Mouse (Mus musculus) cerebellum, adult 2 months (tissue): ENCODE data around the gene Smpdl3b. TPM values are rescaled to one million over a fixed set of nuclear protein-coding genes. Genes with fewer than 3 reads are reported as not detected.
"Not testable (repeated sequence)": the region's sequence is repeated elsewhere in the genome, so short reads cannot be mapped to it uniquely, and the experiment has no call there.

Experiments
- DNase-seq, 2 experiments: peaks; one replicate each; pipeline ENCODE4 v3.0.0; 2021
- H3K27ac ChIP-seq: fragments of 200-500 bp; 2 replicates; pipeline ENCODE4 v1.5.1; 2012; ENCODE audit warnings: low read length, control low read depth, inconsistent platforms; ENCODE audit not compliant: insufficient read depth
- H3K27me3 ChIP-seq: fragments of 200-500 bp; 2 replicates; pipeline ENCODE4 v1.6.1; 2012; ENCODE audit warnings: inconsistent platforms, mild to moderate bottlenecking, low read length, moderate library complexity; ENCODE audit not compliant: control insufficient read depth, insufficient read depth
- H3K4me1 ChIP-seq: fragments of 200-500 bp; 2 replicates; pipeline ENCODE4 v1.6.1; 2011; ENCODE audit warnings: low read length; ENCODE audit not compliant: control insufficient read depth, insufficient read depth
- H3K4me3 ChIP-seq: fragments of 200-500 bp; replicated peaks from 2 replicates; pipeline ENCODE3; 2011; ENCODE audit warnings: mild to moderate bottlenecking, low read depth, low read length, control low read depth; ENCODE audit not compliant: insufficient read depth
- CTCF ChIP-seq: fragments of 200-500 bp; IDR thresholded peaks from 2 replicates; pipeline ENCODE4 v1.5.1; 2011; ENCODE audit warnings: low read depth, mild to moderate bottlenecking, control low read depth, low read length, moderate library complexity, borderline replicate concordance; ENCODE audit not compliant: insufficient read depth
- POLR2A ChIP-seq: fragments of 200-500 bp; IDR thresholded peaks from 2 replicates; pipeline ENCODE4 v1.6.1; 2011; ENCODE audit warnings: low read length, control low read depth, borderline replicate concordance; ENCODE audit not compliant: insufficient read depth
- WGBS: fragments of 180-500 bp; shearing (Covaris S2); methylation state at CpG from one replicate; pipeline ENCODE4 v1.1.7; 2018; 5-methylcytosine and 5-hydroxymethylcytosine counted together
- polyA plus RNA-seq: library from polyadenylated mRNA; depleted of rRNA; stranded (reverse); fragments of >200 nt; gene quantifications from 2 replicates; pipeline ENCODE4 v1.2.3, GENCODE M21; 2012

The Smpdl3b gene
- polyA plus RNA-seq, 1 experiment: 1.9 TPM

- WGBS: 87% methylated on average over 18 of the region's 18 CpGs
- TF ChIP-seq CTCF: no peak
- TF ChIP-seq POLR2A: no peak
- DNase-seq: no peak
- H3K27me3 ChIP-seq: no peaks in the 10 kb centered on the region; the same call in 1 of the 2 replicates
- H3K4me3 ChIP-seq: no peak overlapping the region
- no peaks in the 10 kb centered on the region for H3K4me1 ChIP-seq
- no peak overlapping the region for H3K27ac ChIP-seq
Observed at GRCm38 (mm10) chr4:132801176-132802077, 44.4 kb upstream of the Smpdl3b start.

GRCm38 (mm10) chr4:132799845-132800244, 42.8 kb upstream of the Smpdl3b start:
- no peak for DNase-seq
- TF ChIP-seq POLR2A (no peak), CTCF (no peak)
- Histone ChIP-seq H3K27me3 (no peaks in the 10 kb centered on the region; the same call in 1 of the 2 replicates), H3K4me1 (no peaks in the 10 kb centered on the region), H3K4me3 (no peak overlapping the region), H3K27ac (no peak overlapping the region)
- 87% methylated on average over 4 of the region's 4 CpGs for WGBS

GRCm38 (mm10) chr4:132798666-132799065, 41.6 kb upstream of the Smpdl3b start:
- H3K27ac ChIP-seq, H3K4me3 ChIP-seq, H3K4me1 ChIP-seq, H3K27me3 ChIP-seq, DNase-seq: not testable (repeated sequence)
- 76% methylated on average over 3 of the region's 3 CpGs for WGBS

- H3K27ac ChIP-seq: no peak overlapping the region
- TF ChIP-seq CTCF (no peak), POLR2A (no peak)
- no peak overlapping the region for H3K4me3 ChIP-seq
- no peak for DNase-seq
- H3K4me1 ChIP-seq: no peaks in the 10 kb centered on the region
- 66% methylated on average over 4 of the region's 4 CpGs for WGBS
- peaks cover 1% of the 10 kb centered on the region; the same call in 1 of the 2 replicates for H3K27me3 ChIP-seq
Observed at GRCm38 (mm10) chr4:132798028-132798427, 41.0 kb upstream of the Smpdl3b start.

DNA sequence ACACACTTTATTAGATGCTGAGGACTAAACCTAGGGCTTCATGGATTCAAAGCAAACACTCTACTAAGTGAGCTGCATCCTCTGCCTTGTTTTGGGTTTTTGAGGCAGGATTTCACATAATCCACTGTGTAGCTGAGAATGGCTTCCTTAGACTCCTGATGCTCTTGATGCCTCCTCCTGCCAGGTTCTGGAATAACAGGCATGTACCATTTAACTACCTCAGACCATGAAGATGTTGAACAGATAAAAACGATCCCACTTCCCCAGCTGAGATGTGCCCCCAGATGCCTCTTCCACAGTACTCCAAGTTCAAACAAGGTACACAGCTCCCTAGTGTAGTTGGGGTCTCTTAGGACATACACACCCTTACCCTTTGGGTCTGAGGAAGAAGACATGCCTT, 40.4 kb upstream of the Smpdl3b start:
- Histone ChIP-seq H3K27ac (no peak overlapping the region), H3K27me3 (peaks cover 1% of the 10 kb centered on the region; the same call in 1 of the 2 replicates), H3K4me3 (no peak overlapping the region), H3K4me1 (no peaks in the 10 kb centered on the region)
- WGBS: 67% methylated on average over 1 of the region's 1 CpGs
- DNase-seq: no peak
- TF ChIP-seq POLR2A (no peak), CTCF (no peak)

DNA sequence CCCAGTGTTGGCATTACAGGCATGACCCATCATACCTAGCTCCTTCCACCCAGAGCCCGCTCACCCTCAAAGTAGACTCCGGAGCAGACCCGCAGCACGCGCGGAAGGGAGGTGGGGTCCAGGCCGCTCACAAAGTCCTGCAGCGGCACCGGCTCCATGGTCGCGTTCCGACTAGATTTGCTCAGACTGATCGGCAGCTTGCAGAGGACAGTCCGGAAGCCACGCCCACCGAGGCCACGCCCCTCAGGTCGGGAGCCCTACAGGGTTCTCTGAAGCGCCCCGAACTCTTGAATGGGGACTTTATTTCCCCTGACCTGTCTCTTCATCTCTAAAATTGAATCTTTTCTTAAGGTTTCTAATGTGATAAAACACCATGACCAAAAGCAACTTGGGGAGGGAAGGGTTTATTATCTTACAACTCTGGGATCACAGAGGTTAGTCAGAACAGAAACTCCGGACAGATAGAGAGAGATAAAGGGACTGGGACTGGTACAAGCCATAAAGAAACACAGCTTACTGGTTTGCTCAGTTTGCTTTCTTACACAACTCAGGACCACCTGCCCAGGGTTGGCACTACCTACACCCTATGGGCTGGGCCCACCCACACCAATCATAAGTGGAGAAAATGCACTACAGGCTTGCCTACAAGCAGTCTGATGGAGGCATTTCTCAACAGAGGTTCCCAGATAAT, 39.3 kb upstream of the Smpdl3b start, which contains the start of gene Themis2:
Gene Themis2 (minus strand): TSS at position 192 of the 691 bp plus-strand sequence.
- H3K4me3 ChIP-seq: peak within 1 kb of the TSS; percentile 34
- H3K27me3 ChIP-seq: peaks cover 1% of the 10 kb centered on the region; the same call in 1 of the 2 replicates
- TF ChIP-seq POLR2A: no peak
- no peak for TF ChIP-seq CTCF
- DNase-seq: no peak
- WGBS: 4% methylated on average over 21 of the region's 21 CpGs
- no peaks in the 10 kb centered on the region for H3K4me1 ChIP-seq
- no peak within 1 kb of the TSS for H3K27ac ChIP-seq

DNA sequence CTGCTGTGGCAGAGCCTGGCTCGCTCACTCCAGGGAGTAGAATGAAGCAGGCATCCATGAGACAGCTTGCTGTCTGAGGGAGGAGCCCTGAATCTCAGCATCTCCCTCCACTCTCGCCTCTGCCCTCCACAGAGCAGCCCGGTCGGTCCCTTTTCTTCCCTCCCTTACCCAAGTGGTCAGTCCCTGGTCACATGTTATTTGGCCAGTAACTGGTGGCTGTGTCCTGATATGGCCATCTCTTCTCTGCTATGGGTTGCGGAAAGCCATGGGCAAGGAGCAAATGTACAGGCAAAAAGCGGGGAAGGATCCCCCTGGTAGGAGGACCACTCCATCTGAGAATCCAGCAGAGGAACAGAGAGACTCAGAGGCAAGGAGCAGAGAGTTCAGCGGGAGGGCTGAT, 38.1 kb upstream of the Smpdl3b start:
- Histone ChIP-seq H3K4me1 (no peaks in the 10 kb centered on the region), H3K4me3 (no peak overlapping the region), H3K27ac (no peak overlapping the region), H3K27me3 (peaks cover 1% of the 10 kb centered on the region; the same call in 1 of the 2 replicates)
- WGBS: 43% methylated on average over 7 of the region's 7 CpGs
- no peak for DNase-seq
- no peak for TF ChIP-seq POLR2A
- no peak for TF ChIP-seq CTCF
